Mouse (Mus musculus) adrenal gland (tissue): ENCODE results near the gene Pard3b.

Experiments
- intact Hi-C: fragments of 180-260 bp; cut with DNase I; formaldehyde crosslinking; loops from one replicate; pipeline ENCODE4 v1.15.1; 2025

Gene Pard3b

GRCm38 (mm10) chr1:62244191-62244984, 605.8 kb downstream of the Pard3b start:
- intact Hi-C loops, result no loop called here

- intact Hi-C loops, result no loop called here
Observed at GRCm38 (mm10) chr1:62252432-62252831, 613.8 kb downstream of the Pard3b start.

- intact Hi-C loops, result no loop called here
Observed at GRCm38 (mm10) chr1:62254316-62254715, 615.7 kb downstream of the Pard3b start.

- intact Hi-C loops, result no loop called here
Observed at GRCm38 (mm10) chr1:62254888-62255287, 616.3 kb downstream of the Pard3b start.

- intact Hi-C loops, result no loop called here
Observed at GRCm38 (mm10) chr1:62276466-62276865, 637.8 kb downstream of the Pard3b start.

- intact Hi-C loops, result no loop called here
Observed at GRCm38 (mm10) chr1:62278586-62278985, 640.0 kb downstream of the Pard3b start.

- intact Hi-C loops, result no loop called here
Observed at GRCm38 (mm10) chr1:62280586-62280985, 642.0 kb downstream of the Pard3b start.

GRCm38 (mm10) chr1:62282835-62283234, 644.2 kb downstream of the Pard3b start:
- intact Hi-C loops, result no loop called here

- intact Hi-C loops, result no loop called here
Observed at GRCm38 (mm10) chr1:62283624-62284023, 645.0 kb downstream of the Pard3b start.

- intact Hi-C loops, result no loop called here
Observed at GRCm38 (mm10) chr1:62309376-62309775, 670.8 kb downstream of the Pard3b start.

- intact Hi-C loops, result no loop called here
Observed at GRCm38 (mm10) chr1:62325237-62325636, 686.6 kb downstream of the Pard3b start.

GRCm38 (mm10) chr1:62327743-62328142, 689.1 kb downstream of the Pard3b start:
- intact Hi-C loops, result no loop called here

- intact Hi-C loops, result no loop called here
Observed at GRCm38 (mm10) chr1:62328808-62329207, 690.2 kb downstream of the Pard3b start.

- intact Hi-C loops, result no loop called here
Observed at GRCm38 (mm10) chr1:62333016-62333415, 694.4 kb downstream of the Pard3b start.

- intact Hi-C loops, result no loop called here
Observed at GRCm38 (mm10) chr1:62334196-62334595, 695.6 kb downstream of the Pard3b start.

GRCm38 (mm10) chr1:62340261-62340660, 701.6 kb downstream of the Pard3b start:
- intact Hi-C loops, result no loop called here

- intact Hi-C loops, result no loop called here
Observed at GRCm38 (mm10) chr1:62344286-62344685, 705.7 kb downstream of the Pard3b start.

GRCm38 (mm10) chr1:62348371-62348770, 709.7 kb downstream of the Pard3b start:
- intact Hi-C loops, result no loop called here

- intact Hi-C loops, result no loop called here
Observed at GRCm38 (mm10) chr1:62355496-62355895, 716.9 kb downstream of the Pard3b start.

- intact Hi-C loops, result no loop called here
Observed at GRCm38 (mm10) chr1:62374427-62375050, 735.9 kb downstream of the Pard3b start.

GRCm38 (mm10) chr1:62378335-62378734, 739.7 kb downstream of the Pard3b start:
- intact Hi-C loops, result no loop called here

GRCm38 (mm10) chr1:62382807-62383514, 744.3 kb downstream of the Pard3b start:
- intact Hi-C loops, result no loop called here
